Mouse (Mus musculus) MEL (cell line): Measurements from ENCODE around the gene Fam19a4.

Experiments used
- CTCF ChIP-seq, 3 experiments: IDR thresholded peaks in 2 of 3; conservative IDR thresholded peaks in 1 of 3; 2 replicates each; pipeline ENCODE4 v1.5.1; 2011 to 2012; ENCODE audit warnings: low read length in 3 of 3, low read depth in 2 of 3, mild to moderate bottlenecking in 2 of 3, improper control_type of control experiment in 1 of 3, inconsistent platforms in 1 of 3, mixed read lengths in 1 of 3, moderate library complexity in 1 of 3; ENCODE audit not compliant: control insufficient read depth in 1 of 3, insufficient read depth in 1 of 3, poor library complexity in 1 of 3, severe bottlenecking in 1 of 3
- ELF1 ChIP-seq: IDR thresholded peaks from 2 replicates; pipeline ENCODE4 v1.6.1; 2014; ENCODE audit warnings: low read depth, mild to moderate bottlenecking, inconsistent platforms, low read length, improper control_type of control experiment, moderate library complexity
- EP300 ChIP-seq, 2 experiments: IDR thresholded peaks; 2 replicates each; pipeline ENCODE4 v1.6.1; 2011; ENCODE audit warnings: improper control_type of control experiment in 2 of 2, low read length in 2 of 2, low read depth in 1 of 2, mild to moderate bottlenecking in 1 of 2
- GATA1 ChIP-seq: IDR thresholded peaks from 2 replicates; pipeline ENCODE4 v1.6.1; 2011; ENCODE audit warnings: low read depth, low read length, improper control_type of control experiment
- HCFC1 ChIP-seq: IDR thresholded peaks from 2 replicates; pipeline ENCODE4 v1.6.1; 2012; ENCODE audit warnings: low read depth, mild to moderate bottlenecking, inconsistent platforms, low read length, improper control_type of control experiment, moderate library complexity
- JUND ChIP-seq: IDR thresholded peaks from 2 replicates; pipeline ENCODE4 v1.6.1; 2011; ENCODE audit warnings: low read depth, mild to moderate bottlenecking, improper control_type of control experiment, low read length
- MAZ ChIP-seq: IDR thresholded peaks from 2 replicates; pipeline ENCODE4 v1.6.1; 2012; ENCODE audit warnings: low read depth, mild to moderate bottlenecking, inconsistent platforms, low read length, improper control_type of control experiment
- POLR2A ChIP-seq, 2 experiments: IDR thresholded peaks; 2 replicates each; pipeline ENCODE4 v1.6.1; 2011 to 2012; ENCODE audit warnings: low read length in 2 of 2, mild to moderate bottlenecking in 2 of 2, control low read depth in 1 of 2, improper control_type of control experiment in 1 of 2, low read depth in 1 of 2, moderate library complexity in 1 of 2; ENCODE audit not compliant: control insufficient read depth in 1 of 2, insufficient read depth in 1 of 2, poor library complexity in 1 of 2
- RCOR1 ChIP-seq: IDR thresholded peaks from 2 replicates; pipeline ENCODE4 v1.6.1; 2012; ENCODE audit warnings: low read depth, mild to moderate bottlenecking, inconsistent platforms, low read length, improper control_type of control experiment
- TBP ChIP-seq: IDR thresholded peaks from 2 replicates; pipeline ENCODE4 v1.8.0; 2011; ENCODE audit warnings: low read depth, low read length, improper control_type of control experiment

DNA sequence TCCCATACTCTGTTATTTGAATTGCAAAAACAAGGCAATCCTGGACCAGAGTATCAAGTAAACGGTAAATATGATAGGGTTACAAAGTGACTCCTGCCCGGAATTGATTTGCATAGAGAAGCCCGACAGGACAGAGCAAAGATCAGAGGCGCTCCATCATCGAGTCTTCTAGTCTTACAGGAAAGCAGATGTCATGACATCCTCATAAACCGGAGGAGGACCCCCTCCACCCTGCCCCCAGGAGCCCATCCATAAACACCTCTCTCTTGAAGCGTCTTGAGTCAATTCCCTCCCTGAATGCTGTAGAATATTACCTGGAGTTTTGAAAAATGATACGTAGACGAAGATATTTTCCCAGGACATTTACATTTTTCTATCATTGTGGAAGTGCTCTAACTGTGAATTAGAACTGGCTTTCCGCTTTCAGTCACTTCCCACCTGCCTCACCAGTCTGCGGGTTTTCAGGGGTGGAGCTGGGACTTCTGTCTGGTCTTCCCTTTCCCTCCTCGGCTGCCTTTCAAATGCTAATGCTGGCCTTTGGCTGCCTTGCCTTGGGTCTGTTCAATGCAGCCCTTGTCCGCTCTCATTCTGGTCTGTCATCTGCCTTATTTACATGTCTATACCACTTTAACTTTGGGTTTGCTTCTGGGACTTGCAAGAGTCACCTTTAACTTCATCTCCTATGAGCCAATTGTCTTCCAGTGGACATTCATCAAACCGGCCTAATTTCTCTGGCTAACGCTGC lies 41.9 kb upstream of the Fam19a4 start:
- TF ChIP-seq MAZ (no peak), POLR2A (IDR thresholded peaks at IDR 0.05; ENCODE audit: control insufficient read depth in 1 of 2, insufficient read depth in 1 of 2, low read depth in 1 of 2, low read length in 2 of 2, poor library complexity in 1 of 2) (no peak), CTCF (IDR thresholded peaks at IDR 0.05 in 2 of 3, conservative IDR thresholded peaks at IDR 0.05 in 1 of 3; ENCODE audit: control insufficient read depth in 1 of 3, insufficient read depth in 1 of 3, low read depth in 2 of 3, low read length in 3 of 3, poor library complexity in 1 of 3, severe bottlenecking in 1 of 3) (no peak), RCOR1 (no peak), EP300 (IDR thresholded peaks at IDR 0.05; ENCODE audit: low read depth in 1 of 2, low read length in 2 of 2) (no peak), GATA1 (no peak), ELF1 (no peak), TBP (no peak), JUND (no peak), HCFC1 (no peak)
